Mouse (Mus musculus) adrenal gland, postnatal 25 days (tissue): ENCODE results near the gene Abca3. TPM values are rescaled to one million over a fixed set of nuclear protein-coding genes. Genes with fewer than 3 reads are reported as not detected.

Source experiments
- DNase-seq: peaks from one replicate; pipeline ENCODE4 v3.0.0; 2021; ENCODE audit warnings: mixed read lengths
- long read RNA-seq: library from polyadenylated mRNA; stranded (forward); transcript quantifications from one replicate; pipeline ENCODE4 v2.0.0, GENCODE M21; 2021
- total RNA-seq: library from RNA; stranded (reverse); gene quantifications from 2 replicates; pipeline ENCODE4 v1.2.3, GENCODE M21; 2021

Abca3 gene
- 23.8 and 28.1 TPM in 2 replicates for total RNA-seq
- long read RNA-seq, partial matches to known transcripts = 9 of 14 reads
- long read RNA-seq, other reads (novel, unspliced or antisense) = 5 of 14 reads

DNA sequence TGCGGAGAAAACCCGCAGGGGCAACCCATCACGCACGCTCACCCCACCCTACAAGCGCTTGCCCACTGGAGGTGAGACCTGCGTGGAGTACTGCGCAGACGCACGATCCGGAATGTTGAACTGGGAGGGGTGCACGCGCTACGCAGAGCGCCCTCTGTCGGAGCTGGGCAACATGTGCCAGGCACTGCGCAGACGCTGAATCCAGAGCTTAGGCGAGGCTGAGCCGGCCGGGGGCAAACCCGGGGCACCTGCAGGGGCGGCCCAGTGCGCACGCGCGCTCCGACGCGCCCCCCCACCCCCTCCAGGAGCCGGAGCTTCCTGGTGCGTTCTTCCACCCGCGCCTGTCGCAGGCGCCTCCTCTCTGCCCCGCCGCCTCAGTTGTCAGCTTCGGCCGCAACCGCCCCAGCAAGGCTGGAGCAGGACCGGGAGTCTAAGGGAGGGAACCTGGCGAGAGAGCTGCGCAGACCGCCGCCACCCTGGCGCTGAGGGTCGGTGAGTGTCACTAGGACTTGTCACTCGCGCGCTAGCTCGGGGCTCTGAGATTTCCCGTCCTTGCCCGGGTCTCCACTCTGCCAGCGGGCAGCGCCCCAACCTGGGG is at the start of gene Abca3:
TSS of gene Abca3 (plus strand) at position 191 of the 598 bp plus-strand sequence.
- DNase-seq = peak; percentile 96

DNA sequence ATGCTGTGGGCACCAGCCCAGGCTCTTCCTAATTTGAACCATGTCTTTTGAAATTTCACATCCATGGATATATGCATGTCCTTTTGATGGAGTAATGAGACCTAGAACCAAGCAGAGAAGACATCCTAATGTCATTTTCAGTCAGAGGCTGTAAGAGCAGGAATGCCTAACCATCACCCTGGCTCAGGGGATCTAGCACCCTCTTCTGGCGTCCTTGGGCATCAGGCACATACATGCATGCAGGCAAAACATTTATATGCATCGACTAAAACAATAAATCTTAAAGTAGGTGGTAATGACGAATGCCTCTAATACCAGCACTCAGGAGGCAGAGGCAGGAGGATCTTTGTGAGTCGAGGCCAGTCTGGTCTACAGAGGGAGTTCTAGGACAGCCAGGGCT is 44.2 kb upstream of the Abca3 start:
- peak; percentile 47 for DNase-seq

DNA sequence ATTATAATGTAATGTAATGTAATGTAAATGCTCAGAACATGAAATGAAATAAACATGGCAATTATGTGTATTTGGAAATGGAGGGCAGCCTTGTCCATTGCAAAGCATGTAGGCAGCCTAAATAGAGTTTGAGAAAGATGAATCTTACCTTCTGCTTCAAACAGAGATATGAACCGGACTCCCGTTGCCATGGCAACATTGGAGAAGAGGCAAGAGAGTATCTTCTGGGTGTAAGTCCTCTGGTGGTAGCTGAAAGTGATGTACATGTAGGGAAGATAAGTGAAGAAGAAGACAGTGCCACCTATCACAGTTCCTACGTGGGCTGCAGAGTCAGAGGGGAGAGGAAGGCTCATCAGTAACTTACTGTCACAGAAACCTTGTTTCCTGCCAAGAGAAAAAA is 30.9 kb upstream of the Abca3 start:
- no peak for DNase-seq

DNA sequence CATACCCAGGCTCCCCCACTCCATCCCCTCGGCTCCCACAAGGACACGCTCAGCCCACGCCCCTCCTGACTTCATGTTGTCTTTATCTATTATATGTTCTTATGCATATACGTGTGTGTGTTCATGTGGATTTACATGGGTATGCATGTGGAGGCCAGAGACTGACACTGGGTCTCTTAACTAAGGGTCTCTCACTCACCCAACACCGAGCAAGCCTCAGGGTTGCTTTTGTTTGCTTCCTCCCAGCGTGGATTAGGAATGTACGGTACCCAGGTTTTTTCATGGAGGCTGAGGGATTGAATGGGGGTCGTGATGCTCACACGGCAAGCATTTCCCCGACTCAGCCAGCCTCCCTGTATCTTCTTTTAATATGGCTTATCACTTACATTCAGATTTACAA is 26.7 kb upstream of the Abca3 start:
- no peak for DNase-seq

DNA sequence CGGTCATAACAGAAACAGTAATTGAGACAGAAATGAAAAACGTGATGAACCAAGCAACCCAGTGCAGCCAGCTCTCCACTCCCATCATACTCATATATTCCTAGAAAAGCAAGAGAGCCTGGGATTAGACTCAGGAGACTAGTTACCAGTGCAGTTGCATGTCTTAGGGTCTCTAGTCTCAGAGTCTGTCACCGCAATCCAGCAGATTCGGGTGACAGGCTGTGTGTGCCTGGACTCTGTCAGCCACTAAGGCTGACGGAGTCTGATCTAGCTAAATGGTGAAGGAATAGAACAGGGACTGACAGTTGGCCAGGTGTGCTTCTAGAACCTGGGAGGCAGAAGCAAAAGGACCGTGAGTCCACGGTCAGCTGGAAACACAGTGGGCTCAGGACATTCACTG is 24.1 kb upstream of the Abca3 start:
- no peak for DNase-seq

DNA sequence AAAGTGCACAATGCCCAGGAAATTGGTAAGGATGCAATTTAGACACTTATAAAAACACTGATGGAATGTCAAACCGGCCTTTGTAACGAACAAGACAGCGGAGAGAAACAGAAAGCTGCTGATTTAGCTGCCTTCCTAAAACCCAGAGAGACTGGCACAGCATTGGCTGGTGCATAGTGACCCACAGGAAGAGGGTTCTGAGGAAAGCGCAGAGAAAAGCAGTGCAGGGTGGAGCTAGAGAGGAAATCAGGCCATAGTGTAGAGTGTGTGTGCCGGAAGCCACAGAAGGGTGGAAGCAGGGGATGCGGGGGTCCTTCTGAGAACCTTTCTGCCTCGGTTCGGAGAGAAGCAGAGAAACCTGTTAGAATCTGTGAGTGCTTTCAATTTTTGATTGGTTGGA is 7.1 kb upstream of the Abca3 start:
- DNase-seq = no peak

DNA sequence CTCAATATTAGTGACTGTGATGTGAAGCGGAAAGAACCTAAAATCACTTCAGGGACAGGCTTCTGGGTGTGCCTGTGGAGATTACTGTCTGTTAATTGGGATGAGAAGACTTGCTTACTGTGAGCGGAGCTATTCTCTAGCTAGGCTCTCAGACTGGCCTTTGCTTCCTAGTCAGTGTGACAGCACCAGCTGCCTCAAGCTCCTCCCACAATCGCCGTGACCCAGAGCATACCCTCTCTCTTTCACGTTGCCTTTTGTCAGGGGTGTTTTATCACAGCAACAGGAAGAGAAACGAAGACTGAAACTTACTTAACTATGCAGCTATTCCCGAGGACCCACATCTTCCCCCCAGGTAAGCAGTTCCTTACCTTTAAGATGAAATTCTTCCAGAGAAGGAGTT is 4.9 kb upstream of the Abca3 start:
- DNase-seq = no peak

DNA sequence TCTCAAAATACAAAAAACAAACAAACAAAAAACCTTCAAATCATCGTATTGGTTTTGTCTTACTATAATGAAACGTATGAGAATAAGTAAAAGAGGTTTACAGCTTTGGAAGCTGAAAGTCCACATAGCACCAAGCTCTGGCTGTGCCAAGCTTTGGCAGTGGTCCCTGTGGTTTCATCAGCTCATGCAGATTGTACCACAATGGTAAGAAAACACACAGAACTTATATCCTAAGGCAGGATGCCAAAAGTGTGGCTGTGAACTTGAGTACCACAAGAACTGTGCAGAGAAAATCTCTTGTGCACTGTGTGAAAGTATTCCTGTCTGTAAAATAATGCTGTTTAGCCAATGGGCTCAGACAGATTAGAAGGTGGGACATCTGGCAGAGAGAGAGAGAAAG is 2.6 kb upstream of the Abca3 start:
- DNase-seq = no peak

DNA sequence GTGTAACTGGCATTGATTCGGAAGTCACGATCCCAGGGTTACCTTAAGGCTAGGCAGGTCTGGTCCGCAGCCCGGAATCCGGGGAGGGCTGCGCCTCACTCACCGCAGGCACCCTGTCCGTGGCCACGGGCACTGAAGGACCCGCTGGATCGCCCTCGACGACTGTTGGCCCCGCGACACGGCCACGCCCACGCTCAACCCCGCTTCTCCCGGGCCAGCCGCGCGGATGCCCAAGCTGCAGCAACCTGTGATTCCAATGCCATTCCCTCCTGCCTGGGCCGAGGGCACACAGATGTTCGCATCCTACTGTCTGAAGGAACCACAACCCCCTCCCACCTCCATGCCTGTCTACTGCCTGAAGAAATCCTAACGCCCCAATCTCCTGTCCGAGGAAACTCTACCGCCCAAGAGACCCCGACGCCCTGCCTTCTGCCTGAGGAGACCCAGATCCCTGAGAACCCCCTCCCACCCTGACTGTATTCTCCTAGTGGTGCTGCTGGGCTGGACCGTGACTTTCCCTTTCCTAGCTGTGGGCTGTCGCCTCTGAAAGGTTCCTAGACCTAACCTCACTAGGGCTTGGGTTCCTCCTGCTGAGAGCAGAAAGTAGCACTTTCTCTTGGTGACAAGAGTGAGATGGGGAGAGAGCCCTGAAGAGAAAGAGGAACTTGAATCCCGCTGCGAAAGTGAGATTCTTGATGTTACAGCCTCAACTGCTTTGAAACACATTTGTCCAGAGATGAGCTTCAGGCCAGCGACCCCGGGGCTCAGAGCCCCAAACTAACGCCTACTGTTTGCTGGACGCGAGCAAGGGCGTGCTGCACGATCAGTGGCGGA is 607 bp upstream of the Abca3 start, which contains the start of gene Abca17:
TSS of gene Abca17 (minus strand) at position 143 of the 834 bp plus-strand sequence.
- peak; percentile 42 for DNase-seq

DNA sequence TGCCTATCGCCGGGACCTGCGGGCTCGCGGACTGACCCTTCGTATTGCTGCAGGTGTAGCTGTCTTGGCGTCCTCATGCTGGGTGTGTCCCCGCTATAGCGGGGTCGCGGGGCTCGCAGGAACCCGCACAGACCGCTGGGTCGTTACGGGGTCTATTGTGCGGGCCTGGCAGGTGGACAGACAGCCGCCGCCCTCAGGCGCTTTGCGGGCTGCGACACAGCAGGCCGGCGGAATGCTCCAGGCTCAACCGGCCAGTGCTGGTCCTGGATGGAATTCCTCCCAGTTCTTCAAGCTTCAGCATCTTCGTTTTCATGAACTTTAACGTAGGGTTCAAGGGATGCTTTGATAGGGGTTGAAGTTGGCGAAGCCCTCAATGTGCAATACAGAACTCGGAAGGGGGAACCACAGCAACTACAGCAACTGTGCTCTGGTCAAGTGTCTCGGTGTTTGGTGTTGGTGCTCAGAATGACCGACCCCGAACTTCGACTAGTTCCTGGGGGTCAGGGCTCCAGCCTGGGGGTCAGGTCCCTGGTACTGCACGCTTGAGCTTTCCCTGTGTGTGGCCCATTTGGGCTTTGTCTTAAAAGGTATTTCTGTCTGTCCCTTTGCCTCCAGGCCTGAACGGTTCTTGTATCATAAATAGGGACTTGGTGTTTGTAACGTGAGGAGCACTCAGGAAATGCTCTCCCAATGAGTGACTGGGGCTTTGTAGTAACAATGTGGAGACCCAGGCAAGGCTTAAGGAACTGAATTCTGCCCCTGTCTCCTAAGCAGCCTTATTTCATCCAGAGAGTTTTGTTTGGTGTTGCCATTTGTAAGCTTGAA is 832 bp downstream of the Abca3 start:
- peak; percentile 8 for DNase-seq

DNA sequence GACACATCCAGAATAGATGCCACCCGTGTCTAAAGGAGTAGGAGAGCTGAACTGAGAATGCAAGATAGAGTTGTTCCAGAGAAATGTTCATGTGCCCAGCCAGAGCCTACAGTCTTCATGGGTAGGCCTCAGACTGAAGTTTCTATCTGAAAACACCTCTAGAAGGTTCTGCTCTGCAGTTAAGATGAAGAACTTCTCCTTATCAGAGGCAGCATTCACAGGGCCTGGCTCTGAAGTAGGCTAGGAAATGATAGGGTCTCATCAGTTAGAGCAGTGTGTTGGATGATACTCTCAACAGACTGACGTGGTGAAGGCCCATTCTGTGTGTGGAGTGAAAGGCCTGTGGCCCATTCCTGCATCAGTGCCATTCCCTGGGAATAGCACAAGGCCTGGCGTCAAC is 2.2 kb downstream of the Abca3 start:
- DNase-seq = no peak

DNA sequence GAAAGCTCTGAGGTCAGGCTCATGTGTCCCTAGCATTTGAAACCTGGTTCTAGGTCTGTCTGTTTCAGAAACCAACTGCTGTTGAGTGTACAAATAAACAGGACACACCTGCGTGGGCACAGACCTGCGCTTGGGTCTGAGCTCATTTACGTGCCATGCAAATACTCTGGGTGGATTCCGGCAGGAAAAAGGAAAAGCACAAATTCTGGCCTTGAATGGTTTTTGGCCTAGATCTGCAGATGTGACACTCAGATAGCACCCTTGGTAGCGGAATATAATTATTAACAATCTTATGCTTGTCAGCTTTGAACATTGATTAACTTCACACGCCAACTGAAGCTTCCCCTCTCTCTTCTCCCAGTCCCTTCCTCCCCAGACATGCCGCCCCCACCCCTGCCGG is 3.5 kb downstream of the Abca3 start:
- DNase-seq = no peak

DNA sequence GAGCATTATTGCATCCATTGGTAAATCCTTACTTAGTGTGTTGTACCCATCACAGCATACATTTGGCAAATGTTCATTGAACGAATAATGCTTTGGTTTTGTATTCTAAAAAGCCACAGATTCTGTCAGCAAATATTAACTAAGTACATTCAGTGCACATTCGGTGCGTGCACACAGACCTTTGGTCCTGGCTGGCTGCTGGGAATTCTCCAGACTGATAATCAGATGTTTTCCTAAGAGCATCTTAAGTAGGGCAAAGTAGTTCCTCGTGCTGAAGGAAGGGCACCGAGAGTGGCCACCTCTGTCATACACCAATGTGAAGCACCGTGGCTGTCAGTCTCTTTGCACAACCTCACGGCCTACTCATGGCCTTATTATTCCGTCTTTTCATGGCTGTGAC is 7.3 kb downstream of the Abca3 start:
- DNase-seq = no peak

DNA sequence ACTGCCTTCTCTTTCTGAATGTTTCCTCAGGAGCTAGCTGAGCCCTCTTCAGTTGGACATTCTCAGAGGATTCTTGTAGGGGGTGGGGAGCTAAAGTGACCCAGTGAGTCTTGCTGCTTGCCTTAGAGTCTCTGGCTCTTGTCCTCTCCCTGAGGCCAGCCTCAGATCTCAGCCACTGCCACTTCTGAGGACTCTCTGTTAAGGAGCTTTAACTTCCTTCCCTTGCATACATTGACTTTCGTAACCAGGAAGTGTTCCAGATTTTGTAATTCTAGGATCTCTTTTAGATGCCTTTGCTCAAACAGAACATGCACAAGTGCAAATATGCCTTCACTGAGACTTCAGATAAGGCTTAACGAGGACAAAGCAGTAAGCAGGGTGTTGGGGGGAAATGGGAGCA is 8.2 kb downstream of the Abca3 start:
- DNase-seq = no peak

DNA sequence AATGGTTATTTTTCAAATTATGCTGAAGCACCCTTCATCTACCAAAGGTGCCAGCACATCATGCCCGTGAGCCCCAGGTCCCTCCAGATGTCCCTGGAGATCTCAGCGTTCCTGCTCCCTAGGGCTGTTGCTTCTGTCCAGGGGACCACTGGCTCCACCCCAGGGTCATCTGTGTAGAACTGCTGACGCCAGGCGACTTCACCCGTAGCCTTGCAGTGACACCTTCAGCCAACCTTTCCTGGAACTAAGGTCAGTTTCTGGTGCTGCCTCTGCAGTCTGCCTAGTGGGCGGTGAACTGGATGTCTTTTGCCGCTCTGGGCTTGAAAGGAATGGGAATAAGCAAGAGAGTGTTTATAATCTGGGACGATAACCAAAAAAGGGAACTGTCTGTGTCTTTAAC is 9.1 kb downstream of the Abca3 start:
- DNase-seq = no peak

DNA sequence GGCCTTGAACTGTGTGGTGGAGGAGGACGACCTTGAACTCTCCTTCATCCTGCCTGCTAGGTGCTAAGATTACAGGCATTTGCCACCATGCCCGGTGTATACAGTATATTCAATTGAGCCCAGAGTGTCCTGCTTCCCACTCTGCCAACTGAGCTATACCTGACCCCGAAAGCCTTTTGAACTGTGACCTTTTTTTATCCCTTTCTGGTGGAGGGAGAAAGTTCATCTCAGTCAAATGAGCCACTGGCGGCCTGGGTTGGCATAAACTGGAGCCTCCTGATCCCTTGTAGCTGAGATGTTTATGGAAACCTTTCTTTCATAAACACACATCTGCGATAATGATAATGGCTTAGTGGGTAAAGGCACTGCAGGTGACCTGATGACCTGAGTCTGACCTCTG is 9.5 kb downstream of the Abca3 start:
- no peak for DNase-seq

DNA sequence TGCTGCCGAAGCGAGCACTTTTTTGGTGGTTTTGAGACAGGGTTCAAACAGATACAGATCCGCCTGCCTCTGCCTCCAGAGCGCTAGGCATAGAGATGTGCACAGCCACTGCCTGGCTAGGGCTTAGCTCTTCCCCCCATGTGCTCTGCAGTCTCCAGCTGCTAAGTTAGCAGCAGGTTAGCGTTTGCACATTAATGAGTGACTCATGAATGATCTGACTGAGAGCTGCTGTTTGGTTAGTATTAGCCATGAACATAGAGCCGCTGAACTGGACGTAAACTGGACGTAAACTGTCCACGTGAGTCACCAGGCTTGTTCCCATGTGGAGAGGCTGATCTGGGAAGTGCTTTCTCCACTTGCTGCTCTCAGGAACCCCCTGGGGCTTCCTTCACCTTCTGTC is 10.8 kb downstream of the Abca3 start:
- DNase-seq = no peak

DNA sequence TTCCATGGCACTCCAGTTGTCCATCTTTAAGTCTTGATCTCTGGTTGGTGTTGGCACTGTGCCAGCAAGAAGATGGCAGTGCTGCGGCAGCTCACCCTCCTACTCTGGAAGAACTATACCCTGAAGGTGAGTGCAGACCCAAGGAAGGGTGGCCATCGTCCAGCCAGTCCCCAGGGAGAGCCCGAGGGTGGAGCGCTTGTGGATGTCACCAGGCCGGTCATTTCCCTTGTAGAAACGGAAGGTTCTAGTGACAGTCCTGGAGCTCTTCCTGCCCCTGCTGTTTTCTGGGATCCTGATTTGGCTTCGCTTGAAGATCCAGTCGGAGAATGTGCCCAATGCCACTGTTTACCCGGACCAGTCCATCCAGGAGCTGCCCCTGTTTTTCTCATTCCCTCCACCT is 12.7 kb downstream of the Abca3 start:
- DNase-seq = no peak

DNA sequence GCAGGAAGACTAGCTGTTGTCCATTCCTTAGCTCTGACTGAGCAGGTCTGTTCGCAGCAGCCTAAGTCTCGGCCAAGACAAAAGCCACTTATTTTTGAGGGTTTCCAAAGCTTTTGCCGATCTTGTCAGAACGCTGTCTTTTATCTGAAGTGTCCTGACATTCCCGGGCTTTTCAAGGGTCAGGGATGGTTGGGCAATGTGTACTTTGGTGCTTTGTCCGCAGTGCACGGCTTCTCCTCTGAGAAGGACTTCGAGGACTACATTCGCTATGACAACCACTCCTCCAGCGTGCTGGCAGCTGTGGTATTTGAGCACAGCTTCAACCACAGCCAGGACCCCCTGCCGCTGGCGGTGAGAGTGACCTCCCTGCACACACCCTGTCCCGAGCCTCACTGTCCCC is 14.1 kb downstream of the Abca3 start:
- DNase-seq = no peak

DNA sequence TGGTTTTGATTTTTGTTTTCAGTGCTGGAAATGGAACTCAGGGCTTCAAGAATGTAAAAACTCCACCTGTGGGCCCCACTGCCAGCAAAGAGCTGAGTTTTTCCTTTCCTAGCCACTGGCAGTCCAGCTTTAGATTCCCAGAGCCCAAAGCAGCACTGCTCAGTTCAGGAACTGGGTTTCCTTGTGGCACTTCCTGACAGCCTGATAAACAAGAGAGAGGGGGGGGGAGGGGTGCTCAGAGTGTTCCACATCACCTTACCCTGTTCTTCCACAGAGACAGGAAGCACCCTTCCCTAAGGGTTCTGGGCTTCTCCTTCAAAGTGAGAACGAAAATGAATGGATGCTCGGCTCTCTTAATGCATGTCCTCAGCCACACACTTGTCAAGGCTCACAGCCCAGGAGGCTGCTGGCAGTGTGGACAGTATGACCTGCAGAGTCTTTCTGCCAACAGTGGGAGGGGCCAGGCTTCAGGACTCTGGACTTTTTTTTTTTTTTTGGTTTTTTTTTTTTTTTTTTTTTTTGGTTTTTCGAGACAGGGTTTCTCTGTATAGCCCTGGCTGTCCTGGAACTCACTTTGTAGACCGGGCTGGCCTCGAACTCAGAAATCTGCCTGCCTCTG is 23.5 kb downstream of the Abca3 start:
- no peak for DNase-seq

DNA sequence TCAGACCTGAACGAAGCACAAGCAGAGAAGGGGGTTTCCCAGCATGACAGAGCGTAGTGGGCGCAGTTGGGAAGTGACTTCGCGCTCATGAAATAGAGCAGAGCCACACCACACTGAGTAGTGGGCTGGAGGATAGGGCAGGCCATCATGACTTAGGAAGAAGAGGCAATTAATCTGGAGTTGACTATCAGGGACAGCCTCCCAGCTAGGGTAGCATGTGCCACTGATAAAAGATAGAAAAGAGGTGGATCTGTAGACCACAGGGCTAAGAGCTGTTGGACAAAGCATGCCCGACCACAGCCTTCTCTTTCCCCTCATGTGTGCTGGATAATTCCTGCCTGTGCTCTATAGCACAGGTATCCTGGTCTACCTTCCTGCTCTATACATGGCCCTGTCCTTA is 24.1 kb downstream of the Abca3 start:
- no peak for DNase-seq

DNA sequence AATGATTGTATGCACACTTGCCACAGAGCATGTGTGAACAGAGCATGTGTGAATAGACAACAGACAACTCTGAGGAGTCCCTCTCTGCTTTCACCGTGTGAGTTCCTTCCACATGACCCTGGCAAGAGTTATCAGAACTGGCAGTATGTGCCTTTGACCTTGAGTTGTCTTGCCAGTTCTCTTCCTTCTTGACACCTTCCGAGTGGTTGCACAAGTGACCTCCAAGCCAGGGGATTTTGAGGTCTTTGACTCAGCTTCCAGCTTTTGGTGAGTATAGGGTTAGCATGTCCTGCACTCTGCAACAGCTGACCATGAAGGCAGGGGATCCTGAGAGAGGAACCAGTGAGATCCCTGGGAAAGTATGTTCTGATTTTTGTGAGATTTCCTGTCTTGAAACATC is 26.7 kb downstream of the Abca3 start:
- DNase-seq = no peak

DNA sequence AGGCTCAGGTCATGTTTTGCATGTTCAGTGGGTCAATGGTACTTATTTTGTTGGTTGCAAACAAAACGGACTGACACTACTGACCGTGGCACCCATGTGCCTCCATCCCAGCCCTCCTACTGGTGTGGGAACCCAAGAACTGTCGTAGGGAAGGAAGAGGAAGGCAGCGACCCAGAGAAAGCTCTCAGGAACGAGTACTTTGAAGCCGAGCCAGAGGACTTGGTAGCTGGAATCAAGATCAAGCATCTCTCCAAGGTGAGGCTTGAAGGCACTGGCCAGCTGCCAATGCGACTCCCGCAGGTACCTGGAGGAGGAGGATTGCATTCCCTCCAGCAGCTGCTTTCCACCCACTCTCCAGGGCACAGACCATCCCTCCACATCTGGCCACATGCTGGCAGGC is 32.0 kb downstream of the Abca3 start:
- DNase-seq = no peak
